Mouse (Mus musculus) ES-E14 (cell line): ENCODE results near the gene Slc38a7.

Source experiments
- CHD2 ChIP-seq: IDR thresholded peaks from 2 replicates; pipeline ENCODE4 v1.6.1; 2014; ENCODE audit warnings: mild to moderate bottlenecking, low read depth, low read length, inconsistent platforms
- HCFC1 ChIP-seq: IDR thresholded peaks from 2 replicates; pipeline ENCODE4 v1.6.1; 2012; ENCODE audit warnings: low read length, inconsistent platforms, borderline replicate concordance; ENCODE audit not compliant: insufficient read depth
- MAFK ChIP-seq: IDR thresholded peaks from 2 replicates; pipeline ENCODE4 v1.6.1; 2014; ENCODE audit warnings: mild to moderate bottlenecking, low read depth, low read length, inconsistent platforms; ENCODE audit not compliant: insufficient read depth

DNA sequence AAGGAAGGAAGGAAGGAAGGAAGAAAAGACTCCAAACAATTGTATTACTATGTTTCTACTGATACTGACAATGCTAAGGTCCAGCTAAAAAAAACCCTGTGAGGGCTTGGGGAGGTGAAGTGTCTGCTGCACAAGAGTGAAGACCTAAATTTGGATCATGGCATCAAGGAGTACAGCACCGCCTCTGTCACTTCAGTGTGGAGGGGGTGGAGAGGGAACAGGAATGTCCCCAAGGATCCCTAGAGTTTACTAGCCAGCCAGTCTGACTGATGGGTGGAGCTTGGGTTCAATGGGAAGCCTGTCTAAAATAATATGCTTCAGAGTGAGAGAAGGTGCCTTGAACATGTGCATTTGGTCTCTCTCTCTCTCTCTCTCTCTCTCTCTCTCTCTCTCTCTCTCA lies 35.1 kb downstream of the Slc38a7 start:
- TF ChIP-seq MAFK (no peak), HCFC1 (no peak), CHD2 (no peak)
